Mouse (Mus musculus) cortical plate, adult 2 months (tissue): ENCODE measurements around the gene Trpm6. TPM values are rescaled to one million over a fixed set of nuclear protein-coding genes. Genes with fewer than 3 reads are reported as not detected.
"Not testable (repeated sequence)": the region's sequence is repeated elsewhere in the genome, so short reads cannot be mapped to it uniquely, and the experiment has no call there.

Experiments
- H3K27ac ChIP-seq: fragments of 200-500 bp; 2 replicates; pipeline ENCODE4 v1.5.1; 2012; ENCODE audit warnings: low read length, control low read depth, inconsistent platforms; ENCODE audit not compliant: insufficient read depth
- H3K4me1 ChIP-seq: fragments of 200-500 bp; 2 replicates; pipeline ENCODE4 v1.6.1; 2011; ENCODE audit warnings: low read length; ENCODE audit not compliant: control insufficient read depth, insufficient read depth
- H3K4me3 ChIP-seq: fragments of 200-500 bp; 2 replicates; pipeline ENCODE4 v1.5.1; 2011; ENCODE audit warnings: mild to moderate bottlenecking, low read length, control low read depth; ENCODE audit not compliant: insufficient read depth
- CTCF ChIP-seq: fragments of 200-500 bp; IDR thresholded peaks from 2 replicates; pipeline ENCODE4 v1.5.1; 2011; ENCODE audit warnings: mild to moderate bottlenecking, control low read depth, low read length; ENCODE audit not compliant: insufficient read depth; ENCODE audit errors: extremely low read depth
- POLR2A ChIP-seq: fragments of 200-500 bp; IDR thresholded peaks from 2 replicates; pipeline ENCODE4 v1.6.1; 2011; ENCODE audit warnings: mild to moderate bottlenecking, low read length, control low read depth; ENCODE audit not compliant: insufficient read depth; ENCODE audit errors: extremely low read depth
- polyA plus RNA-seq: library from polyadenylated mRNA; depleted of rRNA; stranded (reverse); fragments of >200 nt; gene quantifications from 2 replicates; pipeline ENCODE4 v1.2.3, GENCODE M21; 2012; rRNA removed

The Trpm6 gene
- 0.42 and 0.56 TPM in 2 replicates for polyA plus RNA-seq

- no peak within 1 kb of the TSS for H3K4me3 ChIP-seq
- no peaks in the 10 kb centered on the region for H3K4me1 ChIP-seq
- TF ChIP-seq CTCF, result no peak
- TF ChIP-seq POLR2A, result no peak
- H3K27ac ChIP-seq, result no peak within 1 kb of the TSS
Observed at GRCm38 (mm10) chr19:18749598-18750339, at the start of gene Trpm6. Gene Trpm6 (plus strand): TSS chr19:18749983.

- H3K4me1 ChIP-seq, result no peaks in the 10 kb centered on the region
- no peak overlapping the region for H3K27ac ChIP-seq
- no peak for TF ChIP-seq POLR2A
- no peak for TF ChIP-seq CTCF
- no peak overlapping the region for H3K4me3 ChIP-seq
Observed at GRCm38 (mm10) chr19:18708101-18708500, 41.7 kb upstream of the Trpm6 start.

GRCm38 (mm10) chr19:18710903-18711302 is 38.9 kb upstream of the Trpm6 start:
- Histone ChIP-seq H3K27ac (no peak overlapping the region), H3K4me3 (no peak overlapping the region), H3K4me1 (no peaks in the 10 kb centered on the region; the same call in 1 of the 2 replicates)
- no peak for TF ChIP-seq CTCF
- TF ChIP-seq POLR2A, result no peak

GRCm38 (mm10) chr19:18711589-18711988 is 38.2 kb upstream of the Trpm6 start:
- Histone ChIP-seq H3K4me1 (no peaks in the 10 kb centered on the region; the same call in 1 of the 2 replicates), H3K4me3 (no peak overlapping the region), H3K27ac (no peak overlapping the region)
- TF ChIP-seq CTCF (no peak), POLR2A (no peak)

GRCm38 (mm10) chr19:18712153-18712865 is 37.5 kb upstream of the Trpm6 start:
- TF ChIP-seq POLR2A (no peak), CTCF (no peak)
- H3K4me3 ChIP-seq, result peak overlapping the region; percentile 37
- H3K27ac ChIP-seq, result peak overlapping the region; percentile 67; the same call in 1 of the 2 replicates
- no peaks in the 10 kb centered on the region; the same call in 1 of the 2 replicates for H3K4me1 ChIP-seq

GRCm38 (mm10) chr19:18712866-18713300 is 36.9 kb upstream of the Trpm6 start, which contains the start of gene D030056L22Rik:
Gene D030056L22Rik (plus strand): TSS chr19:18713193.
- TF ChIP-seq CTCF, result peak; percentile 33; the same call in 1 of the 2 replicates
- TF ChIP-seq POLR2A, result peak; percentile 61
- peak within 1 kb of the TSS; percentile 67; the same call in 1 of the 2 replicates for H3K27ac ChIP-seq

GRCm38 (mm10) chr19:18713357-18713756 is 36.4 kb upstream of the Trpm6 start:
- peak overlapping the region; percentile 37 for H3K4me3 ChIP-seq
- not testable (repeated sequence) for H3K4me1 ChIP-seq
- H3K27ac ChIP-seq, result peak overlapping the region; percentile 30; the same call in 1 of the 2 replicates

More at GRCm38 (mm10) chr19:18712866-18713300, 36.9 kb upstream of the Trpm6 start, which contains the start of gene D030056L22Rik:
- peak within 1 kb of the TSS; percentile 37 for H3K4me3 ChIP-seq
- H3K4me1 ChIP-seq, result no peaks in the 10 kb centered on the region; the same call in 1 of the 2 replicates

- H3K4me3 ChIP-seq, result no peak overlapping the region
- H3K4me1 ChIP-seq, result no peaks in the 10 kb centered on the region; the same call in 1 of the 2 replicates
- no peak overlapping the region for H3K27ac ChIP-seq
- TF ChIP-seq POLR2A (no peak), CTCF (peak; percentile 61)
Observed at GRCm38 (mm10) chr19:18716374-18716773, 33.4 kb upstream of the Trpm6 start.

- Histone ChIP-seq H3K4me1 (no peaks in the 10 kb centered on the region), H3K27ac (no peak overlapping the region), H3K4me3 (no peak overlapping the region)
- TF ChIP-seq CTCF (no peak), POLR2A (no peak)
Observed at GRCm38 (mm10) chr19:18720337-18720736, 29.4 kb upstream of the Trpm6 start.
